8 mouse cellular contexts compared by ENCODE assay signal in genomic region chr2:125246669-125247068, GRCm38 (mm10). TPM values are rescaled to one million over a fixed set of nuclear protein-coding genes. Genes with fewer than 3 reads are reported as not detected.
DNase-seq lines count a peak whose midpoint lies in the region; ATAC-seq and TF ChIP-seq lines count a peak whose summit lies in the region.

No protein-coding gene starts in this region.

- H3K4me2 ChIP-seq in hindbrain, embryonic 12.5 days (replicated peaks): peak overlapping the region; percentile 69
- peak overlapping the region; percentile 71 for H3K4me2 ChIP-seq in midbrain, embryonic 14.5 days (ENCODE audit: low read length)

- peak overlapping the region; percentile 84 for H3K9ac ChIP-seq in hindbrain, embryonic 12.5 days
- peak overlapping the region; percentile 71; the same call in 1 of the 2 replicates for H3K9ac ChIP-seq in midbrain, embryonic 14.5 days (replicated peaks; ENCODE audit: low read length)

- peak overlapping the region; percentile 72 for H3K4me3 ChIP-seq in layer of hippocampus, adult 2 months
- H3K4me3 ChIP-seq in hindbrain, embryonic 12.5 days: peak overlapping the region; percentile 70
- H3K4me3 ChIP-seq in midbrain, embryonic 14.5 days (replicated peaks; ENCODE audit: low read depth, low read length): peak overlapping the region; percentile 70
- H3K4me3 ChIP-seq in thymus, adult 2 months (ENCODE audit: control insufficient read depth, insufficient read depth, low read length): no peak overlapping the region

- H3K27me3 ChIP-seq in hindbrain, embryonic 12.5 days: no peaks in the 10 kb centered on the region
- H3K27me3 ChIP-seq in midbrain, embryonic 14.5 days (ENCODE audit: control insufficient read depth, insufficient read depth, low read length): no peaks in the 10 kb centered on the region
- no peaks in the 10 kb centered on the region for H3K27me3 ChIP-seq in thymus, adult 2 months (ENCODE audit: control insufficient read depth, insufficient read depth, low read length)

- ATAC-seq in hindbrain, embryonic 12.5 days (ENCODE audit: low FRiP score): peak; percentile 2; the same call in 1 of the 2 replicates
- ATAC-seq in midbrain, embryonic 14.5 days (ENCODE audit: low FRiP score, low TSS enrichment): no peak

- no peak for TF ChIP-seq POLR2A in brain, embryonic 14.5 days (IDR thresholded peaks at IDR 0.05; ENCODE audit: borderline replicate concordance, extremely low read depth, insufficient read depth, insufficient read length, poor library complexity, severe bottlenecking)
- no peak for TF ChIP-seq POLR2A in thymus, adult 2 months (IDR thresholded peaks at IDR 0.05; ENCODE audit: control insufficient read depth, extremely low read depth, insufficient read depth, low read length, poor library complexity)

- peaks cover 14% of the 10 kb centered on the region for H3K4me1 ChIP-seq in hindbrain, embryonic 12.5 days
- peaks cover 10% of the 10 kb centered on the region for H3K4me1 ChIP-seq in midbrain, embryonic 14.5 days (ENCODE audit: control insufficient read depth, insufficient read depth, low read length)
- peaks cover 3% of the 10 kb centered on the region; the same call in 1 of the 2 replicates for H3K4me1 ChIP-seq in thymus, adult 2 months (replicated peaks; ENCODE audit: control insufficient read depth, insufficient read depth, low read length)

- 23% methylated on average over 9 of the region's 9 CpGs for WGBS in hindbrain, embryonic 12.5 days
- WGBS in midbrain, embryonic 14.5 days: 22% methylated on average over 9 of the region's 9 CpGs
- 12% methylated on average over 9 of the region's 9 CpGs for WGBS in thymus, adult 2 months

- 0 out of 2 replicates have a peak, but pooled peaks cover 3% of the 10 kb centered on the region for H3K36me3 ChIP-seq in hindbrain, embryonic 12.5 days
- H3K36me3 ChIP-seq in midbrain, embryonic 14.5 days (ENCODE audit: control insufficient read depth, insufficient read depth, low read length): 0 out of 2 replicates have a peak, but pooled peaks cover 7% of the 10 kb centered on the region
- no peaks in the 10 kb centered on the region for H3K36me3 ChIP-seq in thymus, adult 2 months (ENCODE audit: control insufficient read depth, insufficient read depth, low read length)

- no peak for TF ChIP-seq CTCF in layer of hippocampus, adult 2 months (conservative IDR thresholded peaks at IDR 0.05)
- TF ChIP-seq CTCF in brain, embryonic 14.5 days (IDR thresholded peaks at IDR 0.05; ENCODE audit: borderline replicate concordance, extremely low read depth, insufficient read depth, insufficient read length): no peak
- TF ChIP-seq CTCF in thymus, adult 2 months (IDR thresholded peaks at IDR 0.05; ENCODE audit: borderline replicate concordance, control insufficient read depth, extremely low read depth, insufficient read depth, low read length, poor library complexity): no peak

- no peaks in the 10 kb centered on the region for H3K9me3 ChIP-seq in hindbrain, embryonic 12.5 days (replicated peaks)
- no peaks in the 10 kb centered on the region for H3K9me3 ChIP-seq in midbrain, embryonic 14.5 days (ENCODE audit: control insufficient read depth, low read length)

- peak overlapping the region; percentile 88 for H3K27ac ChIP-seq in layer of hippocampus, adult 2 months
- peak overlapping the region; percentile 89 for H3K27ac ChIP-seq in hindbrain, embryonic 12.5 days
- peak overlapping the region; percentile 89 for H3K27ac ChIP-seq in midbrain, embryonic 14.5 days (replicated peaks; ENCODE audit: low read depth, low read length)
- H3K27ac ChIP-seq in thymus, adult 2 months (ENCODE audit: control insufficient read depth, insufficient read depth, low read length): no peak overlapping the region; the same call in 1 of the 2 replicates

- DNase-seq in layer of hippocampus, adult 2 months (ENCODE audit: low spot score in 2 of 2): no peak
- DNase-seq in layer of hippocampus, postnatal 10 days (ENCODE audit: low spot score in 2 of 2): no peak
- DNase-seq in brain, embryonic 14.5 days (ENCODE audit: low read depth): peak; percentile 33
- DNase-seq in midbrain, embryonic 14.5 days: no peak
- DNase-seq in urinary bladder, postnatal 10 days (ENCODE audit: low spot score): no peak
- no peak for DNase-seq in thymus, adult 2 months
- DNase-seq in left cerebral cortex, adult 11 months (ENCODE audit: low spot score): no peak

RNA-seq across cellular contexts. Expression of gene Dut, which starts 0.3 kb away (rescaled TPM):
- 10 to 100 TPM; 27.1 to 28.4 TPM for total RNA-seq in layer of hippocampus, adult 2 months (2021)
- total RNA-seq in layer of hippocampus, postnatal 10 days (2021): 10 to 100 TPM; 41.0 to 46.6 TPM
- 57.0 and 77.4 TPM in 2 replicates for polyA plus RNA-seq in brain, embryonic 14.5 days (2012; rRNA removed)
- 107 and 109 TPM in 2 replicates for polyA plus RNA-seq in hindbrain, embryonic 12.5 days (2016; fragmentation: Nextera tagmentation; extraction: Ambion mirVana)
- 90.4 and 92.4 TPM in 2 replicates for polyA plus RNA-seq in midbrain, embryonic 14.5 days (2014; fragmentation: Nextera tagmentation; extraction: Ambion mirVana)
- polyA plus RNA-seq in thymus, adult 2 months (2012; rRNA removed): 78.6 and 107 TPM in 2 replicates
